Mouse (Mus musculus): ENCODE measurements around the gene Bckdha. TPM values are rescaled to one million over a fixed set of nuclear protein-coding genes. Genes with fewer than 3 reads are reported as not detected.

The Bckdha gene
- 25.8 TPM for total RNA-seq (2023)

DNA sequence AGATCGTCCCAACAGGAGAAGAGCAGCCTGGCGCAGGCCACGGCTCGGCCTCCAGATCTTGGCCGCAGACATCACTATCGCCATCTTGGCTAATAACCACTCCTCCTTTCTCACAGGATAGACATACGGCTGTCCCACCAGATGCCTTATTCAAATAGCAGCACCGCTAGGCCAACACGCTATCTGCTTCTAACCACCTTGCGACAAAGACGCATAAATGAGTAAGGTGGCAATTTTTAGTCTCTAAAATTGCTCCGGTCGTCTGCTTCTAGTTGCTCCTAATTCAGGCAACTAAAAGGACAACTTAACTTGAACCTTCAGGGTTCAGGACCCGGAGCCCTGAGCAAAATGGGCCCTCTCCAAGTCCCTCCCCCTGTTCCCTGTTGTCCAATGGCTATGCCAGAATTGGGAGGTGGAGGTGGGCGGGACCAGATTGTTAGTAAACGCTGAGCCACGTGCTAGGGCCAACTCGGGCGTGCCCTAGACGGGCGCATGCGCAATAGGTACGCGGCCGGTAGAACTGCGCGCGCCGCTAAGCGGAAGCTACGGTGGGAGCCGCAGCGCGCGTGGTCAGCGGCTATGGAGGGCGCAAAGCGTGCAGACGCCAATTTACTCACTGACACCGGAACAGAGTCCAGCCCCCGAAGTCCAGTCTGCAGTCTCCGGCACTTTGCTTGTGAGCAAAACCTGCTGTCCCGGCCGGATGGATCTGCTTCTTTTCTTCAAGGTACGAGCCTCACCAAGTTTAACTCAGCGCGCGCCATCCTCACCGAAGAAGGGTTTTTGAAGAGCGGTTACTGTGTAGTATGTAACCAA lies at the start of gene Bckdha, which contains the start of gene Exosc5:
Bckdha (minus strand) TSS at position 325 of the 816 bp plus-strand sequence.
Exosc5 (plus strand) TSS at position 508 of the 816 bp plus-strand sequence.

GRCm38 (mm10) chr7:25686680-25687531 lies 28.1 kb upstream of the Bckdha start, which contains the start of gene Tgfb1:
Gene Tgfb1, plus strand, starts transcription at chr7:25687002.

GRCm38 (mm10) chr7:25680514-25681258 lies 21.9 kb upstream of the Bckdha start, which contains the start of gene B9d2:
Gene B9d2, plus strand, starts transcription at chr7:25680780.

GRCm38 (mm10) chr7:25674719-25675300 lies 16.0 kb upstream of the Bckdha start, which contains the start of gene Tmem91:
Gene Tmem91, minus strand, starts transcription at chr7:25675166.

GRCm38 (mm10) chr7:25626509-25627430 lies 32.0 kb downstream of the Bckdha start, which contains the start of gene B3gnt8:
Gene B3gnt8, plus strand, starts transcription at chr7:25626654.

DNA sequence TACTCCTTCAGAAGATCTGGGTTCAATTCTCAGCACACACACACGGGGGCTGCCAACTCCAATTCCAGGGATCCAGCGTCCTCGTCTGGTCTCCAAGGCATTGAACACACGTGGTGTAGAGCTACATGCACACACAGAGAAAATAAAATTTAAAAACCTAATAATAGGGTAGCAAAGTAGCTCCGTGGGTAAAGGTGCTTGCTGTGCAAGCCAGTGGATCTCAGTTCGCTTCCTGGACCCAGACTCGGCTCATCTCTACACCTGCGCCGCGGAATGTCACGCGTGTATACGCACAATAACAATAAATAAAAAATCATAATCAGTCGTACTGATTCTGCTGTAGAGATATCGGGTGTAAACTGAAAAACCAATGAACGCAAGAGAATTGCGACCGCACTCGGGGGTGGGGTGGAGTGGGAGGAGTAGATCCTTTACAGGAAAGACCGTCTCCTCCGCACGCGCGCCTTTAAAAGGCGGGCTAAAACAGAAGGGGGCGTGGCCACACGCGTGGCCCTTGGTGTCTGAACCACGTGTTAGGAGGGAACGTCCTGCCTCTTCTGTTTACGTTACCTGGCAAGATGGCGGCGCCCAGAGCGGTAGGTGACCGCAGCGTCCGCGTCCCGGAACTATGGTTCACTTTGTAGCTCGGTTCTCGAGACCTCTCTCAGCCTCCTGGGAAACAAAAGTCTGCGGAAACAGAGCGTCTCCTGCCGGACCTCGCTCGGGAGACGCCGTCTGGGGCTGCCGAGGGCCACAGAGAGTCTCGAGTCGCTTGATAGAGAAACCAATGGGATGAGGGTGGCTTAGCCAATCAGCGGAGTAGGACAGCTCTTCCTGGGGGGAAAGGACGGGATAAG lies 39.7 kb downstream of the Bckdha start, which contains the start of gene Dmac2:
Dmac2 (plus strand) TSS at position 550 of the 857 bp plus-strand sequence.

DNA sequence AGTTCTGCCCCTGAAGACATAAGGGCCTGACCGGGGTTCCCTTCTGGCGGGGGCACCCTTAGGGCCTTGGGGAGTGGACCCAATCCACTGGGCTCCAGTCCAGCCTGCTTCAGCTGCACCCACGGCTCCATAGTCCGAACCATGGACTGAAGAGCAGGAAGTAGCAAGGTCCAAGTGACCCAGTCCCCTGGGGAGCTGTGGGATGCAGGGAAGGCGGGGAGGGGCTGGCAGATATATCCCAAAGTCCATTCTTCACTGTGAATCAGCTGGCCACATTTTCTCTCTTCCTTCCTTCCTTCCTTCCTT lies 43.1 kb downstream of the Bckdha start, which contains the start of gene Erich4:
Erich4 (minus strand) TSS at position 187 of the 306 bp plus-strand sequence.

Other genes with a start within 250 kb of the Bckdha start
- not detected for gene Cxcl17, start 246.1 kb downstream of the Bckdha start, total RNA-seq (2023)
- gene Ceacam1, start 181.4 kb downstream of the Bckdha start, total RNA-seq (2023) = 4.8 TPM
- gene Ceacam2, start 119.1 kb downstream of the Bckdha start, total RNA-seq (2023) = 0.67 TPM
- gene Erich4, start 43.1 kb downstream of the Bckdha start, total RNA-seq (2023) = not detected
- gene Dmac2, start 39.6 kb downstream of the Bckdha start, total RNA-seq (2023) = 72.9 TPM
- gene B3gnt8, start 32.3 kb downstream of the Bckdha start, total RNA-seq (2023) = 2.9 TPM
- gene Exosc5, start 183 bp upstream of the Bckdha start, total RNA-seq (2023) = 51.6 TPM
- gene Tmem91, start 16.2 kb upstream of the Bckdha start, total RNA-seq (2023) = not detected
- 22.8 TPM for gene B9d2, start 21.8 kb upstream of the Bckdha start, total RNA-seq (2023)
- gene Tgfb1, start 28.0 kb upstream of the Bckdha start, total RNA-seq (2023) = 123 TPM
- gene Ccdc97, start 60.1 kb upstream of the Bckdha start, total RNA-seq (2023) = 87.8 TPM
- 208 TPM for gene Hnrnpul1, start 95.8 kb upstream of the Bckdha start, total RNA-seq (2023)
- 5.1 TPM for gene Axl, start 129.7 kb upstream of the Bckdha start, total RNA-seq (2023)
- gene Cyp2s1, start 157.9 kb upstream of the Bckdha start, total RNA-seq (2023) = 5.0 TPM
- not detected for gene Cyp2b10, start 238.6 kb upstream of the Bckdha start, total RNA-seq (2023)

All from CD8-positive naive resting alpha-beta T cell, adult 57 days (primary cell).